Mouse (Mus musculus) macrophage (primary cell): ENCODE measurements around the gene Kcnj11. TPM values are rescaled to one million over a fixed set of nuclear protein-coding genes. Genes with fewer than 3 reads are reported as not detected.

ENCODE experiments used
- H3K27ac ChIP-seq: fragments of 350-480 bp; formaldehyde crosslinking; 2 replicates; pipeline ENCODE4 v1.9.0; 2021
- H3K36me3 ChIP-seq: fragments of 350-480 bp; formaldehyde crosslinking; 2 replicates; pipeline ENCODE4 v1.9.0; 2021; ENCODE audit errors: inconsistent target
- H3K4me3 ChIP-seq: fragments of 350-480 bp; formaldehyde crosslinking; 2 replicates; pipeline ENCODE4 v1.9.0; 2021; ENCODE audit errors: inconsistent target
- H3K79me2 ChIP-seq: fragments of 350-480 bp; formaldehyde crosslinking; 2 replicates; pipeline ENCODE4 v1.9.0; 2021; ENCODE audit errors: inconsistent target
- WGBS: methylation state at CpG from one replicate; pipeline ENCODE4 v1.1.7; 2026; ENCODE audit warnings: inconsistent platforms; ENCODE audit not compliant: missing documents; 5-methylcytosine and 5-hydroxymethylcytosine counted together
- polyA plus RNA-seq: library from polyadenylated mRNA; stranded (reverse); fragments of 250-400 nt; gene quantifications from 3 replicates; pipeline ENCODE4 v1.2.4, GENCODE M21; 2018; ENCODE audit warnings: inconsistent platforms

Gene Kcnj11
- polyA plus RNA-seq, 1 experiment from 2014 or later, result not detected

DNA sequence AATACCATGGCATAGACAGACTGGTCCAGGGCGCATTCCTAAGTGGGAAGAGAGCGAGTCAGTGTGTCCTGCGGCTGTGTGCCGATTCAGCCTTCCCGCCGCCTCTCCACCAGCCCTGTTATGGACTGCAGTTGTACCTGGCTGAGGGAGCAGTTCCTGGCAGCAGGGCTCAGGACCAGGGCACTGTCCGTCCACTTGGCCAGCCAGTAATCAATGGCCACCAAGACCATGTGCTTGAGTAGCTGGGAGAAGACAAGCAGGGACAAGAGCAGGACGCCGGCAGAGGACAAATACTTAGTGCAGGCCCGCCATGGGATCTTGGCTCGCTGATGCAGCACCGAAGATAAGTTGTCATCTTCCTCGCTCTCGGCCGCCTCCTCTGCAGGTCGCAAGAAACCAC, 16.5 kb upstream of the Kcnj11 start:
- Histone ChIP-seq H3K79me2 (no peaks in the 10 kb centered on the region), H3K4me3 (no peak overlapping the region), H3K27ac (no peak overlapping the region), H3K36me3 (no peaks in the 10 kb centered on the region)
- 96% methylated on average over 16 of the region's 16 CpGs for WGBS

DNA sequence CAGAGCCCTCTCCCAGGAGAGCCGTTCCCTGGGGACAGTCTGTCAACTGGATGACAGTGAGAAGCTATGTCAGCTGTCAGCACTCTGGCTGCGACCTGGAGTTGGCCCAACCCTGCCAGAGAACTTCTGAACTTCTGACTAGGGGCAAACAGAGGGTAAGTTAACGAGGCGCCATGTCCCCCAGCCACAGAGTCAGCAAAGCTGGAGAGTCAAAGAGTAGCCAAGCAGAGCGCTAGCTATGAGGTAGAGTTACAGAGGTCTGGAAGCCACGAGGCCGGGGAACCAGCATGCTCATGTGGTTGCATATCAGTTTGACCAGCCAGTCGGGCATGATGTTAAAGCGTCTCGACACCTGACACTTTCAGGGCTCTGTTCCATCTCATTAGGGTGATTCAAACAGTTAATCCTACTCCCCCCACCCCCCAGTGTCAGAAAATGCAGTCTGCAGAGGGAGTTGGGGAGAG, 15.6 kb upstream of the Kcnj11 start:
- H3K79me2 ChIP-seq, result no peaks in the 10 kb centered on the region
- H3K36me3 ChIP-seq, result no peaks in the 10 kb centered on the region
- H3K27ac ChIP-seq, result no peak overlapping the region
- H3K4me3 ChIP-seq, result no peak overlapping the region
- 58% methylated on average over 10 of the region's 10 CpGs for whole genome bisulfite sequencing

DNA sequence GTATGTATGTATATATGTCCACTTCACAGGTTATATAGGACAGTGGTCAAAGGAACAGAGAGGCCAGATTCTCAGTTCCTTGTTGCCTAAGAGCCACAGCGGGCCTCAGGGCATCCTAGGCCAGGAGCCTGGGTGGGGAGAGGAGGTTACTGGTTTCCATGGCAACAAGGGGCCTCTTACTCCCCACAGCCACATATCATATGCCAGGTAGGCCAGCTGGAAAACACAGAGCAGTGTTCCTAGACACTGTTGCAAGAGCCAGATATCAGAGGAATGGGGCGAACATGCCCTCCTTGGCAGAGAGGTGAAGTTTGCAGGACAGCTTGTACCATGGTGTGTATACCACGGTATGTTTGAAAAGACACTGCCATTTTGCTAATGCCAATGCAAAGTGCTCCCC, 12.9 kb upstream of the Kcnj11 start:
- H3K4me3 ChIP-seq, result no peak overlapping the region
- 86% methylated on average over 3 of the region's 3 CpGs for WGBS
- no peaks in the 10 kb centered on the region for H3K79me2 ChIP-seq
- H3K27ac ChIP-seq, result no peak overlapping the region
- no peaks in the 10 kb centered on the region for H3K36me3 ChIP-seq

DNA sequence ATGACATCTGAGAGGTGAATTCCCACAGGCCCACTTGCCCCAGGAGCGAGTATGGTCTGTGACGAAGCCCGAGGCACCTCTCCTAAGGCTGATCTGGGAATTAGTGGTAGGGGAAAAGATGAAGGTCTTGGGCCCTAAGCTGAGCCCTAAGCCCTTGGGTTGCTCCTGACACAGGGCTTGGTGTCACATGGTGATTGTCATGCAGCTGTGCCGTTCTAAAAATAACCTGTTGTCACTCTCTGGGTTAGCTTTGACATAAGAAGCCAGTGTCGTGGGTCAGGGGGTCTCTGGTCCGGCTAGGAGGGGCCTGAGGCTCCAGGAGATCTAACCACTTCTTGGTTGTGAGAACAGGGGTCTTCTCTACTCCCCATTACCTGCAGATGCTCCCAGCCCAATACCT, 11.4 kb upstream of the Kcnj11 start:
- H3K27ac ChIP-seq, result no peak overlapping the region
- H3K79me2 ChIP-seq, result no peaks in the 10 kb centered on the region
- 81% methylated on average over 6 of the region's 6 CpGs for WGBS
- H3K4me3 ChIP-seq, result no peak overlapping the region
- no peaks in the 10 kb centered on the region for H3K36me3 ChIP-seq

DNA sequence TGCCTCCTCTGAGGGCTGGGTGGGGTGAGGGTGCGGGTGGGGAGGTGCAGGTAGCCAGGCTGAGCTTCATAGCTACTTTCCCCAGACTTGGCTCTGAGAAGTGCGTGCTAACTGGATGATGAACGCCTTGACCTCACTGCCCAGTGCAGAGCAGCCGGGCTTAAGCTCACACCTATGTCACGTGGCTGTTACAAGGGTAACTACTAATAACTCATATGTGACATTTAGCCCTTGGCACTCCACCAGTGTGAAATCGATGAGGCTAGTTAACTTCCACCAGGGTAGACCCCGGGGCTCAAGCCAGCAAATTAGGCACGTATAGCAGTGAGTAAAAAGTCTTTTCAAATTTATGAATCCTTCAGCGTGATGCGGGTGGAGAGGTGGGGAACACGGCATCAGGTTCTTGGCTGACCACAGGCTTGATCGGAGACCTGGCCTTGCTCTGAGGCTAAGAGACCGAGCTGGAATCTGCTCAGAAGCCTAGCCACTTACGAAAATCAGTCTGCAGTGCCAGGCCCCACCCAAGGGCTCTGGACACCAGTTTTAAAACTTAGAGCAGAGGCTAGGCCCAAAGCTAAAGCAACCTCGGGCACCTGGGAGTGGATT, 10.8 kb upstream of the Kcnj11 start:
- Histone ChIP-seq H3K27ac (no peak overlapping the region), H3K36me3 (no peaks in the 10 kb centered on the region), H3K79me2 (no peaks in the 10 kb centered on the region), H3K4me3 (no peak overlapping the region)
- WGBS, result 93% methylated on average over 15 of the region's 15 CpGs

DNA sequence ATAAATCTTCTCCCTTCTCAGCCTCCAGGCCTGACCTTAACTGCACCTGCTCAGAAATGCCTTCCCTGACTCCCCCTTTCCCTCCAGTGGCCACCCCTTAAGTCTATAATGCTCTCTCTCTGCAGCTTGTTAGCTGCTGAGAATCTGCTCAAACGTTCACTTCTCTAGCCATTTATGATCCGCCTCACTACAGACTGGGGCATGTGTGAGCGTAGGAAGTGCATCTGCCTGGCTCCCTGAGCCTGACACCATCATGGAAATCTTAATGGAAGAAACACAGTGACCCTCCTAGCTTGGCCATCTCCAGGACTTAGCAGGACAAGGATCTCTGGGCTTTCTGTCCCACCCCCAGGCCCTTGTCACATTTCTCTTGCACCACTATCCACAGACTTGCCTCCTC, 9.5 kb upstream of the Kcnj11 start:
- 79% methylated on average over 3 of the region's 3 CpGs for WGBS
- Histone ChIP-seq H3K4me3 (no peak overlapping the region), H3K27ac (no peak overlapping the region), H3K36me3 (no peaks in the 10 kb centered on the region), H3K79me2 (no peaks in the 10 kb centered on the region)

DNA sequence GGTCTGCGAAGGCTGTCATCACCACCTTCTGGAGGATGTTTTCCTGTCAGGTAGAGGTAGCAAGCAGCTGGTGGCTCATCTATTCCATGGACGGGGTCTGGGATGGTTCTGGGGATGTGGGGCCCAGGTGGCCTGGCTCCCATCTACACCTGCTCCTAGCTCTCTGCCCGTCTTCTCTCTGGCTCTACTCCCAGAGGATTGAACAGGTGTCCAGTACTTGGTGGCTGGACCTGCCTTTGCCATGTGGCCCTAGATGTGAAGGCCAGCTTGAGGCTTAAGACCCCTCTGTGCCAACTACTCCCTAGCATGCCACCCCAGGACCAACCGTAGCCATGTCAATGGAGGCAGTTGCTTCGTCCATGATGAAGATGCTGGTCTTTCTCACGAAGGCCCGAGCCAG, 4.9 kb upstream of the Kcnj11 start:
- Histone ChIP-seq H3K36me3 (no peaks in the 10 kb centered on the region), H3K4me3 (no peak overlapping the region), H3K27ac (no peak overlapping the region), H3K79me2 (no peaks in the 10 kb centered on the region)
- 96% methylated on average over 7 of the region's 7 CpGs for WGBS

DNA sequence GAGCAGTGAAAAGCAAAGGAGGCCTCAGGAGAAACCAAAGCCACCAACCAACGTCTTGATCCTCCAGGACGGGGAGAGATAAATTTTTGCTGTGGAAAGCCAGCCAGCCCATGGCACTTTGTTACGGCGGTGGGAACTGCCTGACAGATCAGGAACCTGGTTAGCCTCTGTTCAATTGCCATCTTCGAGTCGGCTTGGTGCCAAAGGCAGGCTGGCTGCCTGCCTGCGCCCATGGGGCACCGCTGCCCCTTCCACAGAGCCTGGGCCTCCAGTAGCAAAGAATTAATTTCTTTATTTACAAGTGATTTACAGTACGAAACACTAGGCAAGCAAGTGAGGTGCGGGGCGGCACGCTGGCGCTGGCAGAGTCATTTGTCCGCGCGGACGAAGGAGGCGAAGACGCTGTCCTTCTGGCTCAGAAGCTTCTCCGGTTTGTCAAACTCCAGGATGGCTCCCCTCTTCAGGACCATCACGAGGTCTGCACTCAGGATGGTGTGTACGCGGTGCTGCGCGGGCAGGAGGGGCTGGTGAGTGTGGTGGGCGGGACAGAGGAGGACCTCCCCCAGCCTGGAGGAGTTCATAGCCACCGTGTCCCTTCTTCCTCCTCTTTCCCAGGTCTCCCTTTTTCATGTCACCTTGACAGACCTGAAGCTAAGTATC, 3.8 kb upstream of the Kcnj11 start:
- Histone ChIP-seq H3K36me3 (no peaks in the 10 kb centered on the region), H3K79me2 (no peaks in the 10 kb centered on the region), H3K27ac (no peak overlapping the region), H3K4me3 (no peak overlapping the region)
- 82% methylated on average over 27 of the region's 27 CpGs for WGBS

DNA sequence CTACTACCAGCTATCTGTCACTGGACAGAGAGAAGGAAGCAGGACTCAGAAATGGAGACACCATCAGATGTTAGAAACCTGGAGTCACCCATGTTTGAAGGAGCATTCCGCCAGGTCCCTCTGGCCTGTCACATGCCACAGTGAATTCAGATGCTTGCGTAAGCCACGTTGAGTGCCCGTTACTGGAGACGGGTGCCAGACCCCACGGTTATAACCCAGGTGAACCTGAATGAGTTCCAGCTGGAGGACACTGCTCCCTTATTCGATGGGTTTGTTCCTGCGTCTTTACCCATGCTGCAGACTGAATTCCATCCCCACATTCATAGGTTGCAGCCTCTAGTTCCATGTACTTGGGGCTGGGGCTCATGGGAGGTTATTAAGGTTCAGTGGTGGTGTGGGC, 3.2 kb upstream of the Kcnj11 start:
- H3K79me2 ChIP-seq, result no peaks in the 10 kb centered on the region
- WGBS, result 74% methylated on average over 8 of the region's 8 CpGs

DNA sequence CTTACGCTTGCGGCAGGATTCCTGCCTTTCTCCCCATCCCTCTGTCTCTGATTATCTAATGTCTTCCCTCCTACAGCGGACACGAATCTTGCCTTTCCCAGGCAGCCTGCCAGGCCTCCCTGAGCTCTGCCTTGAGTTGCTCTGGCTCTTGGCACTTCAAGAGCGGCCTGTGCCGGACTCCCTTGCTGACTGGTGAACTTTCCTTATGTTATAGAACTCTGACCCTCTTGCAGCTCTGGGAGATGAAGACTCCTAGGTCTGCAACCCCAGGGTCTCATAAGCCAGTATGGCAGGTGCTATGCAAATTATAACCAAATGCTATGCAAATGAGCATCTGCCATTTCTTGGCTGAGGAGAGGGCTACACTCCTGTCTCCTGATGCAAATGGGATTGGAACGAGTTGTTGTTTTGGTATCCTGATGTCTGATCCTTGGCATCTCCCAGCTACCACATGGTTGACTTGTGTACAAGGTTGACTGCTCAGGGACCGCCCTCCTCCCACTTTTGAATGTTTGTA, 2.6 kb upstream of the Kcnj11 start:
- 78% methylated on average over 8 of the region's 8 CpGs for WGBS
- H3K27ac ChIP-seq, result no peak overlapping the region
- H3K36me3 ChIP-seq, result no peaks in the 10 kb centered on the region
- no peak overlapping the region for H3K4me3 ChIP-seq
- no peaks in the 10 kb centered on the region for H3K79me2 ChIP-seq

More for the DNA sequence above, 3.2 kb upstream of the Kcnj11 start:
- Histone ChIP-seq H3K4me3 (no peak overlapping the region), H3K27ac (no peak overlapping the region), H3K36me3 (no peaks in the 10 kb centered on the region)

DNA sequence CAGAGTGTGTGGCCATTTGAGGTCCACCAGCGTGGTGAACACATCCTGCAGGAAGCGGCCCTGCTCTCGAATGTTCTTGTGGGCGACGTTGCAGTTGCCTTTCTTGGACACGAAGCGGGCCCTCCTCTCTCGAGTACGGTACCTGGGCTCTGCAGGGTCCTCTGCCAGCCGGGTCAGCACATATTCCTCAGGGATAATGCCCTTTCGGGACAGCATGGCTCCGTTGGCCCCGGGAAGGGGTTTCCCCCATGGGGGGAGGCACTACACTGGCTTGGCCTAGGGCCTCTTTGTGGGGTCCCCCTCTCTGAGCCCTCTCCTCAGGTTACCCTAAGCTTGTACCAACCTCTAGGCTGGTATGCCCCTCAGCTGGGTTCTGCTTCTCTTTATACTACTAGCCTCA, 882 bp downstream of the Kcnj11 start:
- WGBS, result 48% methylated on average over 13 of the region's 13 CpGs
- Histone ChIP-seq H3K79me2 (no peaks in the 10 kb centered on the region), H3K36me3 (no peaks in the 10 kb centered on the region), H3K4me3 (no peak overlapping the region), H3K27ac (no peak overlapping the region)

DNA sequence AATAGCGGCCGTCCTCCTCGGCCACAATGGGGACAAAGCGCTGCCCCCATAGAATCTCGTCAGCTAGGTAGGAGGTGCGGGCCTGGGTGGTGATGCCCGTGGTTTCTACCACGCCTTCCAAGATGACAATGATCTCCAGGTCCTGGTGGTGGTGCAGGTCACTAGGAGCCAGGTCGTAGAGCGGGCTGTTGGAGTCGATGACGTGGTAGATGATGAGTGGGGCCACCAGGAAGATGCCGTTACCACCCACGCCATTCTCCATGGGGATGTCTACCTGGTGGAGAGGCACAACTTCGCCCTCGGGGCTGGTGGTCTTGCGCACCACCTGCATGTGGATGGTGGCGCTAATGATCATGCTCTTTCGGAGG, 1.7 kb downstream of the Kcnj11 start:
- Histone ChIP-seq H3K4me3 (no peak overlapping the region), H3K27ac (no peak overlapping the region)
- WGBS, result 93% methylated on average over 19 of the region's 19 CpGs

DNA sequence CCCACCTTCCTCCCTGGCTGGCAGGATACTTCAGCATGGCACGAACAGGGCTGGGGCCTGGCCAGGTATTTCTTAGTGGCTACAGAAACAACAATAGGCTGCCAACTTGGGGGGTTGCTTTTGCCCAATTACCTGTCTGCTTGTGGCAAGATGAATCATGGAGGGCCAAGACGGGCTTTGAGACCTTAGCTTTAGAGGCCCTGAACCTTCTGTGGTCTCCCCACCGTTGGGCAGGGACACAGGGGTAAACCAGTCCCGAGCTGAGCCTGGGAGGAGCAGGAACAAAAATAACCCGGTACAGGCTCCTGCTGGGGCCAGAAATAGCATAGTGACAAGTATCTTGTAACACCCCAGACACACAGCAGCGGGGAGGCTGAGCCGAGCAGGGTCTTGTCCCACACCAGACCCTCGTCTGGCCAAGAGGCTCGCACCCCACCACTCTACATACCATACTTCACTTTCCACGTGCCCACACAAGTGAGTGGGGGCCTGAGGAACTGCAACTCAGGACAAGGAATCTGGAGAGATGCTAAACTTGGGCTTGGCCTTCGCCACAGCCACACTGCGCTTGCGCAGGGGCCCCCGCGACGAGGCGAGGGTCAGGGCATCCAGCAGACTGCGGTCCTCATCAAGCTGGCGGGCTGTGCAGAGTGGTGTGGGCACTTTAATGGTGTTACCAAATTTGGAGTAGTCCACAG, 2.2 kb downstream of the Kcnj11 start:
- H3K36me3 ChIP-seq, result no peaks in the 10 kb centered on the region
- 87% methylated on average over 13 of the region's 19 CpGs for WGBS

More for the DNA sequence above, 1.7 kb downstream of the Kcnj11 start:
- Histone ChIP-seq H3K36me3 (no peaks in the 10 kb centered on the region), H3K79me2 (no peaks in the 10 kb centered on the region)

DNA sequence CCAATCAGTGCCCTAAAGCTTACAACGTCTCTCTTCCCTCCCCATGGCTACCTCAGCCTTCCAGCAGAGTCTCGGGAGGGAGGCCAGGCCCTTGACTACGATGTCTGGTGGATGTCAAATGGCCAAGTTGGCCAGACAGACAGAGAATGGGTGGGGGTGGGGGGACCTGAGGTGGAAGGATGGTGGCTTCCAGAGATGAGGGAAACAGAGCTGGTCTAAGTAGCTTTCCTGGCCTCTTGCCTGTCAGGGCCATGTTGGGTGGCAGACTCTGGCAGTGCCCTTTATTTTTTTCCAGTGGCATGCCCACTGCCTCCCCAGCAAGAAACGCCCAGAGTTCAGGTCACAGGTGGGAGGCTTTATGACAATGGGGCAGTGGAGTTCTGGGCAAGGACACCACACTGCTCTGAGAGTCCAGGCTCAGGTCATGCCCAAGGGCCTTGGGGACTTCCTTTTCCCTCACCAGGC, 3.2 kb downstream of the Kcnj11 start:
- no peaks in the 10 kb centered on the region for H3K79me2 ChIP-seq
- no peak overlapping the region for H3K4me3 ChIP-seq
- H3K27ac ChIP-seq, result no peak overlapping the region
- 92% methylated on average over 4 of the region's 4 CpGs for WGBS
- no peaks in the 10 kb centered on the region for H3K36me3 ChIP-seq

More for the DNA sequence above, 2.2 kb downstream of the Kcnj11 start:
- H3K27ac ChIP-seq, result no peak overlapping the region
- H3K79me2 ChIP-seq, result no peaks in the 10 kb centered on the region
- no peak overlapping the region for H3K4me3 ChIP-seq

DNA sequence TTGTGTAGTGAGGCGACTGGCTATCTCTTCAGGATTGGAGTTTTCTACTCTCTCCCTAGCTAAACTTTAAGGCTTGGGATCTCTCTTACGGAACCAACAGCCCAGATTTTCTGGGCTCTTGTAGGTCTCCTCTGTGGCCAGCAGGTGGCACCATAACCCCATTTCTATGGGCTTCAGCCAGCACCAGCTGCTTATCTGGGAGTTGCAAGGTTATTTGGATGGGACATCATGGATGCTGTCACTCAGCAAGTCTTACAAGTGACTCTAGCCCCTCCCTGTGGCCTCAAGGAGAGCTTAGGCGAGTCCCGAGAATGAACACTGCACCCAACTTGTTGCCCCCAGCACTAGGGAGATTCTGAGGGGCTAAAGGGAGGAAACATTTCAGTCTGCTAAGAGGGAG, 4.4 kb downstream of the Kcnj11 start:
- Histone ChIP-seq H3K79me2 (no peaks in the 10 kb centered on the region), H3K4me3 (no peak overlapping the region), H3K36me3 (no peaks in the 10 kb centered on the region), H3K27ac (no peak overlapping the region)
- WGBS, result 3% methylated on average over 4 of the region's 4 CpGs
